Mouse (Mus musculus): ENCODE measurements around the gene Pgm5. TPM values are rescaled to one million over a fixed set of nuclear protein-coding genes. Genes with fewer than 3 reads are reported as not detected.

The Pgm5 gene
- polyA plus RNA-seq, 1 experiment from 2014 or later = 0.13 TPM

DNA sequence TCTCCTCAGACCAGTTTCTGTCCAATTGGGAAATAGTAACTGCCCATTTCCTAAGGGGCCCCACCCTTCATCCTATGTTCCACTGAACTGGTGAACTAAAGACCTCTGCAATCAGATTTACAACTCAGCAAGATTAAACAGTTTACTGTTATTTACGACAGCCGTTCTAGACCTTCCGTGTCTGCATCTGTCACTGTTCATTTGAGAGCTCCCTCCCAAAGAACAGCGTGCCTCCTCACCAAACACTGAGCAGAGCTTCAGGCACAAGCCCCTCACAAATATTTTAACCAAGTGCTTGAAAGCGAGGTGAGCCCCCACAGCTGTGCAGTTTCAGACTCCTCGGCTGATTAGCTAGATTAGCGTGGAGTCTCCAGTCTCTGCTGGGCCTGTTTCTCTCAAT lies 13.3 kb downstream of the Pgm5 start:
- Histone ChIP-seq H3K4me1 (replicated peaks) (peaks cover 23% of the 10 kb centered on the region), H3K9me3 (no peaks in the 10 kb centered on the region), H3K36me3 (no peaks in the 10 kb centered on the region), H3K27ac (no peak overlapping the region), H3K27me3 (ENCODE audit: insufficient read depth, poor library complexity, severe bottlenecking) (no peaks in the 10 kb centered on the region), H3K4me3 (no peak overlapping the region)
- DNase-seq (ENCODE audit: low spot score) = no peak
- 63% methylated on average over 7 of the region's 7 CpGs for WGBS

- Histone ChIP-seq H3K4me1 (replicated peaks) (peaks cover 23% of the 10 kb centered on the region), H3K9me3 (no peaks in the 10 kb centered on the region), H3K36me3 (no peaks in the 10 kb centered on the region), H3K27ac (peak overlapping the region; percentile 3; the same call in 1 of the 2 replicates), H3K27me3 (ENCODE audit: insufficient read depth, poor library complexity, severe bottlenecking) (no peaks in the 10 kb centered on the region), H3K4me3 (no peak overlapping the region)
- 61% methylated on average over 7 of the region's 7 CpGs for WGBS
- DNase-seq (ENCODE audit: low spot score) = peak; percentile 23
Observed at GRCm38 (mm10) chr19:24845007-24845546, 16.6 kb downstream of the Pgm5 start.

- H3K36me3 ChIP-seq = no peaks in the 10 kb centered on the region
Observed at GRCm38 (mm10) chr19:24842080-24842479, 19.6 kb downstream of the Pgm5 start.

DNA sequence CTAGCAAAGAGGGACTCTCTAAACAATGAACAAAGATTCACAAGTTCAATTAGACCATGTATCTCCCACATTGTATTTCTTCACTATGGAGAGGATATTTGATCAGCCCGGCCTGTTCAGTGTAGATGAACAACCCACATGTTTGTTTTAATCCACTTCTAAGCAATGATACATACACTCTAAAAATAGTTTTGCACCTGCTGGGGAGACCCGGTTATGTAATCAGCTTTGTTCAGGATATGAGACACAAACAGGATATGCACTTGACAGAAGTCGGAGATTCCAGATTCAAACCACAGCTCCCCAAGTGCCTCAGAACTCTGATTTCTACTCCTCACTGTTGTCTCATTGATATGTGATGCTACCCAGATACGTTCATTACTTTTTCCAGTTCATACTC lies 37.1 kb downstream of the Pgm5 start:
- Histone ChIP-seq H3K4me3 (no peak overlapping the region), H3K4me1 (replicated peaks) (no peaks in the 10 kb centered on the region), H3K27me3 (ENCODE audit: insufficient read depth, poor library complexity, severe bottlenecking) (0 out of 2 replicates have a peak, but pooled peaks cover 6% of the 10 kb centered on the region), H3K27ac (no peak overlapping the region), H3K9me3 (no peaks in the 10 kb centered on the region), H3K36me3 (no peaks in the 10 kb centered on the region)
- WGBS = 92% methylated on average over 4 of the region's 4 CpGs
- DNase-seq (ENCODE audit: low spot score) = no peak

More at GRCm38 (mm10) chr19:24842080-24842479, 19.6 kb downstream of the Pgm5 start:
- Histone ChIP-seq H3K4me3 (no peak overlapping the region), H3K9me3 (no peaks in the 10 kb centered on the region), H3K27me3 (ENCODE audit: insufficient read depth, poor library complexity, severe bottlenecking) (no peaks in the 10 kb centered on the region), H3K4me1 (replicated peaks) (peaks cover 8% of the 10 kb centered on the region), H3K27ac (no peak overlapping the region)
- DNase-seq (ENCODE audit: low spot score) = no peak
- 86% methylated on average over 3 of the region's 3 CpGs for WGBS

GRCm38 (mm10) chr19:24815661-24816221 lies 45.9 kb downstream of the Pgm5 start:
- no peak overlapping the region for H3K27ac ChIP-seq
- no peak overlapping the region for H3K4me3 ChIP-seq
- peaks cover 30% of the 10 kb centered on the region for H3K4me1 ChIP-seq (replicated peaks)
- no peak for DNase-seq (ENCODE audit: low spot score)
- 85% methylated on average over 12 of the region's 12 CpGs for WGBS
- no peaks in the 10 kb centered on the region for H3K36me3 ChIP-seq
- H3K9me3 ChIP-seq = no peaks in the 10 kb centered on the region
- peaks cover 54% of the 10 kb centered on the region for H3K27me3 ChIP-seq (ENCODE audit: insufficient read depth, poor library complexity, severe bottlenecking)

GRCm38 (mm10) chr19:24812861-24813293 lies 48.8 kb downstream of the Pgm5 start:
- peak; percentile 53 for DNase-seq (ENCODE audit: low spot score)
- Histone ChIP-seq H3K36me3 (no peaks in the 10 kb centered on the region), H3K27me3 (ENCODE audit: insufficient read depth, poor library complexity, severe bottlenecking) (peaks cover 69% of the 10 kb centered on the region), H3K4me3 (no peak overlapping the region), H3K9me3 (no peaks in the 10 kb centered on the region), H3K4me1 (replicated peaks) (peaks cover 31% of the 10 kb centered on the region), H3K27ac (peak overlapping the region; percentile 68; the same call in 1 of the 2 replicates)
- WGBS = 30% methylated on average over 8 of the region's 8 CpGs

GRCm38 (mm10) chr19:24812106-24812810 lies 49.4 kb downstream of the Pgm5 start:
- Histone ChIP-seq H3K4me1 (replicated peaks) (peaks cover 31% of the 10 kb centered on the region), H3K36me3 (no peaks in the 10 kb centered on the region), H3K27me3 (ENCODE audit: insufficient read depth, poor library complexity, severe bottlenecking) (peaks cover 65% of the 10 kb centered on the region), H3K9me3 (no peaks in the 10 kb centered on the region), H3K27ac (no peak overlapping the region), H3K4me3 (no peak overlapping the region)
- WGBS = 38% methylated on average over 7 of the region's 7 CpGs
- no peak for DNase-seq (ENCODE audit: low spot score)

DNA sequence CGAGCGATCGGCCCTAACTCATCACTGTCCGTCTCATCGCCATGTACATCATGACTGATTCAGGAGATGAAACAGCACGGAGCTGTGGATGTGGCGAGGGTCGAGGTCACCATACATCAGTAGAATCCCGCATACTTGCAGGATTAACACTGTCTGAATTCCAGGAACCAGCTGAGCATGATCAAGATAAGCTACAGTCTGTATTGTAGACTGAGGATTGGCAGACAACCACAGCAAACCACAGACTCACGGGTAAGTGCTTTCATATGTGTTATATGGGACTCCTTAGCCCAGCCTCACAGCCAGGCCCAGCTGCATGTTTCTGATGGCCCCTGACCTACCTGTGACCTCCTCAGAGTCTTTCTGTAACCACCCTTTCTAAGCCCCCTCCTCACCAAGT lies 50.2 kb downstream of the Pgm5 start:
- 75% methylated on average over 10 of the region's 10 CpGs for WGBS
- DNase-seq (ENCODE audit: low spot score) = no peak
- Histone ChIP-seq H3K4me3 (no peak overlapping the region), H3K27ac (no peak overlapping the region), H3K9me3 (no peaks in the 10 kb centered on the region), H3K27me3 (ENCODE audit: insufficient read depth, poor library complexity, severe bottlenecking) (peaks cover 59% of the 10 kb centered on the region), H3K4me1 (replicated peaks) (peaks cover 31% of the 10 kb centered on the region), H3K36me3 (no peaks in the 10 kb centered on the region)

GRCm38 (mm10) chr19:24806013-24806412 lies 55.6 kb downstream of the Pgm5 start:
- WGBS = 88% methylated on average over 3 of the region's 3 CpGs
- DNase-seq (ENCODE audit: low spot score) = no peak
- Histone ChIP-seq H3K4me3 (no peak overlapping the region), H3K4me1 (replicated peaks) (peaks cover 4% of the 10 kb centered on the region; the same call in 1 of the 2 replicates), H3K27ac (no peak overlapping the region), H3K36me3 (no peaks in the 10 kb centered on the region), H3K9me3 (no peaks in the 10 kb centered on the region), H3K27me3 (ENCODE audit: insufficient read depth, poor library complexity, severe bottlenecking) (peaks cover 33% of the 10 kb centered on the region)

DNA sequence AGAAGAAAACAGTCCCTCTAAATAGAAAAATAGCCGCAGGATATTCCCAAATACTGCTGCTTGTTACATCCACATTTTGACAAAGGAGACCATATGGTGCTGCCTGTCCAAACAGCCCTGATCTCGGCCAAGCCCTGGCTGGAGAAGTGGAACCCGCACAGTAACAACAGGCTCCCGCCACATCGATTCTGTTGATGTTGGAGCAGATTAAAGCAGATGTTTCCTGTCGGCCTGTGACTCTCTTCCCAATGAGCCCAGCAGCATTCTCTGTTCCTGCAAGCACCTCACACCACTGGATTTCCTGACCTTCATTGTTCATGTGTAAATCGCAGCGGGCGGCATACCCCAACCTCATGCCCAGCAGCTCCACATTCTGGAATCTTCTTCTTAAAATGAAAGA lies 64.0 kb downstream of the Pgm5 start:
- H3K27me3 ChIP-seq (ENCODE audit: insufficient read depth, poor library complexity, severe bottlenecking) = peaks cover 6% of the 10 kb centered on the region; the same call in 1 of the 2 replicates
- 76% methylated on average over 9 of the region's 9 CpGs for WGBS
- no peaks in the 10 kb centered on the region for H3K36me3 ChIP-seq
- no peaks in the 10 kb centered on the region; the same call in none of the 2 replicates for H3K4me1 ChIP-seq (replicated peaks)
- no peak overlapping the region for H3K4me3 ChIP-seq
- no peak overlapping the region for H3K27ac ChIP-seq
- no peaks in the 10 kb centered on the region for H3K9me3 ChIP-seq
- no peak for DNase-seq (ENCODE audit: low spot score)

DNA sequence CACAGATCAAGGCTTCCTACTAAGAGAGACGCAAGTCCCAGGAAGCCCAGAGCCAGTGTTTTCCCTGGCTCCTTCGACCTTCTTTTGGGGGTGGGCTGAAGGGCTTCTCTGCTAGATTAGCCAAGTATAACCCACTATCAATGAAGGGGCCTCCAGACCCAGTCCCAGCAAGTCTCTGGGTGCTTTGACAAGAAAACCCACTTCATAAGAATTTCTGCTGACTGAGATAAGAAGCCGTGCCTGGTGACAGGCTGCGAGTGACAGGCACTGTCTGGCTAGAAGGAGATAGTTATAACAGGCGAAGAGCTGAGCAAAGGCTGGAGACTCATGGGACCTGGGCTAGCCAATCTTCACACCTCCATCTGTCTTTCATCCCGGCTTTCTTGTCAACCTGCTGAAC lies 67.3 kb downstream of the Pgm5 start:
- H3K27me3 ChIP-seq (ENCODE audit: insufficient read depth, poor library complexity, severe bottlenecking) = no peaks in the 10 kb centered on the region
- DNase-seq (ENCODE audit: low spot score) = no peak
- no peaks in the 10 kb centered on the region for H3K36me3 ChIP-seq
- no peaks in the 10 kb centered on the region for H3K9me3 ChIP-seq
- 0 out of 2 replicates have a peak overlapping the region, but pooled peaks have one; percentile 13 for H3K27ac ChIP-seq
- 74% methylated on average over 6 of the region's 6 CpGs for WGBS
- H3K4me3 ChIP-seq = no peak overlapping the region
- no peaks in the 10 kb centered on the region; the same call in 1 of the 2 replicates for H3K4me1 ChIP-seq (replicated peaks)

DNA sequence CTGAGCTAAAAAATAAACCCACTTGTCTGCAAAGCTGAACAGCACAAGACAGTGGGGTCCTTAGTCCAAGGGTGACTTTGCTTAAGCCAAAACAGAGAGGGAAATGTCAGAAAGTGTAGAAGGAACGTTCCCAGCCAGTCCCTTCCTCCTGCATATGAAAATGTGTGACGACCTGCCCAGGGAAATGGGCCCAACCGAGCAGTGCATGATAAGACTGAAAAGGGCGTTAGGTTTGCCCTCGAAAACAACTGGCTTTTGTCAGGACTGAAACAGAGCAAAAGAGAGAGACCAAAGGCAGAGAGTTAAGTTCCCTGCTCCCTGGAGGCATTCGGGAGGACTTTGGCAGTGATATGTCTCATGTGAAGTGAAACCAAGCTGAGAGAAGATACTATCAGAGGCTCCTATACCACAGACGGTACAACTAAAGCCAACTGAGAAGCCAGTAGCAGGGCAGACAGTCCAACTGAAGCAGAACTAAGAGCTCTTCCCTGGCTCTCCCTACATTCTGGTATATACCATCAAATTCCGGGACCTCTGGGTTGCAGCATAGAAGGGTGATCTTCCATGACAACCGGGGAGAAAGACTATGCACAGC lies 68.0 kb downstream of the Pgm5 start:
- WGBS = 78% methylated on average over 9 of the region's 9 CpGs
- no peak overlapping the region for H3K4me3 ChIP-seq
- H3K9me3 ChIP-seq = no peaks in the 10 kb centered on the region
- no peaks in the 10 kb centered on the region; the same call in 1 of the 2 replicates for H3K4me1 ChIP-seq (replicated peaks)
- 0 out of 2 replicates have a peak overlapping the region, but pooled peaks have one; percentile 13 for H3K27ac ChIP-seq
- no peaks in the 10 kb centered on the region for H3K36me3 ChIP-seq
- no peaks in the 10 kb centered on the region for H3K27me3 ChIP-seq (ENCODE audit: insufficient read depth, poor library complexity, severe bottlenecking)
- no peak for DNase-seq (ENCODE audit: low spot score)

DNA sequence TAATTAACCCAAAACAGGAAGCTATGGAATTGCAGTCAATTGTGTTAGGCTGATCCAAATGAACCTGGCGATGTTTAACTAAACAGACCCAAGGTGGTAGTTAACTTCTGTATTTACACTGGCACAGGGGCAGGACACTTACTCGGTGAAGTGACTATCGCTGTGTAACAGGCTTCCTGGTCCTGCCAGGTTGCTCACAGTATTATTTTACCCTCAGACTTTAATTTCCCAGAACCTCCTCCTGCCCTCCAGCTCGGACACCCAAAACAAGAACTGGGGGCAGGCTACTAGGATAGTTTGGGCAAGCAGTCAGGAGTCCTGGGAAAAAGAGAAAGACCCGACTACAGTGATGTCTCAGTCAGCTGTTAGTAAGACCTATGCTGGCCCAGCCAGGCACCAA lies 68.8 kb downstream of the Pgm5 start:
- no peaks in the 10 kb centered on the region; the same call in 1 of the 2 replicates for H3K4me1 ChIP-seq (replicated peaks)
- no peaks in the 10 kb centered on the region for H3K9me3 ChIP-seq
- no peak overlapping the region for H3K4me3 ChIP-seq
- no peaks in the 10 kb centered on the region for H3K27me3 ChIP-seq (ENCODE audit: insufficient read depth, poor library complexity, severe bottlenecking)
- DNase-seq (ENCODE audit: low spot score) = no peak
- H3K27ac ChIP-seq = no peak overlapping the region
- no peaks in the 10 kb centered on the region for H3K36me3 ChIP-seq
- 84% methylated on average over 5 of the region's 5 CpGs for WGBS

Data from hindbrain, embryonic 10.5 days (tissue).